Mouse (Mus musculus) stomach, embryonic 16.5 days (tissue): ENCODE measurements around the gene Zdhhc7. TPM values are rescaled to one million over a fixed set of nuclear protein-coding genes. Genes with fewer than 3 reads are reported as not detected.

ENCODE experiments used
- ATAC-seq: fragments of 200-750 bp; cut with Nextera tagmentation; 2 replicates; pipeline ENCODE4 v1.8.0; 2017; ENCODE audit warnings: moderate number of reproducible peaks, moderate TSS enrichment; ENCODE audit not compliant: insufficient read depth, low FRiP score
- H3K27ac ChIP-seq: fragments of 300-500 bp; sonication (generic); 2 replicates; pipeline ENCODE4 v1.5.1; 2014; ENCODE audit warnings: low read length
- H3K27me3 ChIP-seq: fragments of 300-500 bp; sonication (generic); 2 replicates; pipeline ENCODE4 v1.6.1; 2014; ENCODE audit warnings: low read length, control low read depth, mixed read lengths; ENCODE audit not compliant: control insufficient read depth, insufficient read depth
- H3K36me3 ChIP-seq: fragments of 300-500 bp; sonication (generic); 2 replicates; pipeline ENCODE4 v1.6.1; 2014; ENCODE audit warnings: low read length; ENCODE audit not compliant: control insufficient read depth, insufficient read depth
- H3K4me1 ChIP-seq: fragments of 300-500 bp; sonication (generic); 2 replicates; pipeline ENCODE4 v1.6.1; 2014; ENCODE audit warnings: low read length, control low read depth, mixed read lengths; ENCODE audit not compliant: control insufficient read depth, insufficient read depth
- H3K4me2 ChIP-seq: fragments of 300-500 bp; sonication (generic); 2 replicates; pipeline ENCODE4 v1.6.1; 2014; ENCODE audit warnings: low read depth, low read length, mixed read lengths
- H3K4me3 ChIP-seq: fragments of 300-500 bp; sonication (generic); replicated peaks from 2 replicates; pipeline ENCODE4 v1.5.1; 2014; ENCODE audit warnings: mild to moderate bottlenecking, low read length
- H3K9ac ChIP-seq: fragments of 300-500 bp; sonication (generic); 2 replicates; pipeline ENCODE4 v1.6.1; 2014; ENCODE audit warnings: low read length
- H3K9me3 ChIP-seq: fragments of 300-500 bp; sonication (generic); replicated peaks from 2 replicates; pipeline ENCODE4 v1.6.1; 2016; ENCODE audit warnings: low read length, control low read depth; ENCODE audit not compliant: control insufficient read depth
- WGBS: fragments of 180-500 bp; shearing (Covaris S2); extraction: QIAGEN DNeasy Blood & Tissue Kit; methylation state at CpG from one replicate; pipeline ENCODE4 v1.1.7; 2014; 5-methylcytosine and 5-hydroxymethylcytosine counted together
- polyA plus RNA-seq: library from polyadenylated mRNA; unstranded; fragments of >200 nt; fragmentation: Nextera tagmentation; extraction: Ambion mirVana; gene quantifications from 2 replicates; pipeline ENCODE4 v1.2.1, GENCODE M21; 2015

Gene Zdhhc7
- polyA plus RNA-seq, 1 experiment from 2014 or later = 31.1 TPM

DNA sequence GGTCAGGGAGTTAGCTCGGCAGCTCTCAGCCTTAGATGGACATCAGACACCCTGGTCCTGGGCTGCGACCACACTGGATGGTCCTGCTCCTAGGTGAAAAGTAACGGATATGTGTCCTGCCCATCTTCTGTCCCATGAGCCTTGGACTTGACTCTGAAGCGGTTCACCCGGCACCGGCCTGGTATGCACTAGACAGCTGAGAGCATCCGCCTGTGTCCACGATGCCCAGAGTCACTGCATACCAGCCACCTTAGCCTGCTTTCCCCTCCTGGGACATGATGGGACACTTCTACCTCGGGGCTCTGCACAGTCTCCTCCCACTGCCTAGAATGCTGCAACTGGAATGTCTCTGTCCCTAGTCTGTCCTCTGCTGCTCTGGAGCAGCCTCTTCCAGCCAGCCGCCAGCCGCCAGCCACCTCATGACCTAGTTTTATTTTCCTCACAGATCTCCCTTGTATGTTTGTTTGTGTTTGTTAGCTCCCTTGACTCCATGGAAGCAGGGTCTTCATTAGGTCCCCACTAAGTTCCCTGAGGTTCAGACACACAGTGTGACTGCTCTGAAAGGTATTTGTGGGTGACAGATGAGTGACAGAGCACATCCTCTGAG is 61.9 kb downstream of the Zdhhc7 start:
- no peak for ATAC-seq

DNA sequence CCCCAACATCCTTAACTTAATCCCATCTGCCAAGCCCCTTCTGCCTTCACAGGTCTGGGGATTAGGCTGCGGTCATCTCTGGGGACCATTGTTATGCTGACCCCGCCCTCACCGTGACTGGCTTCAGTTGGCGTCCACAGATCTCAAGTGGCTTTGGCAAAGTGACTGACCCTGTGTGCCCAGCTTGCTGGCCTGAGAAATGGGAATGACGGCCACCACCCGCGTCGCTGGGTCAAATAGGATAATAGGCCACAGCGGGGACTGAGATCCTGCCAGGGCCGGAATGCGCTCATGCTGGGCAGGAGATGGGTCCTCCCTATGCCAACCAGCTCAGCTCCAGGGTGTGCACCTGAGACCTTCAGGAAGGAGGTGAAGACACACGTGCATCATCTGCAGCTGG is 62.5 kb downstream of the Zdhhc7 start:
- H3K4me2 ChIP-seq = no peak overlapping the region
- no peaks in the 10 kb centered on the region for H3K36me3 ChIP-seq
- 91% methylated on average over 12 of the region's 12 CpGs for WGBS
- no peaks in the 10 kb centered on the region for H3K9me3 ChIP-seq
- H3K27ac ChIP-seq = no peak overlapping the region
- H3K27me3 ChIP-seq = no peaks in the 10 kb centered on the region
- H3K4me1 ChIP-seq = peaks cover 12% of the 10 kb centered on the region; the same call in 1 of the 2 replicates
- ATAC-seq = no peak
- H3K4me3 ChIP-seq = no peak overlapping the region
- H3K9ac ChIP-seq = no peak overlapping the region

More for the DNA sequence above, 61.9 kb downstream of the Zdhhc7 start:
- Histone ChIP-seq H3K36me3 (no peaks in the 10 kb centered on the region), H3K27me3 (no peaks in the 10 kb centered on the region), H3K4me1 (peaks cover 10% of the 10 kb centered on the region; the same call in 1 of the 2 replicates), H3K4me3 (no peak overlapping the region), H3K9ac (no peak overlapping the region), H3K27ac (no peak overlapping the region), H3K4me2 (no peak overlapping the region), H3K9me3 (no peaks in the 10 kb centered on the region)
- WGBS = 77% methylated on average over 11 of the region's 11 CpGs

DNA sequence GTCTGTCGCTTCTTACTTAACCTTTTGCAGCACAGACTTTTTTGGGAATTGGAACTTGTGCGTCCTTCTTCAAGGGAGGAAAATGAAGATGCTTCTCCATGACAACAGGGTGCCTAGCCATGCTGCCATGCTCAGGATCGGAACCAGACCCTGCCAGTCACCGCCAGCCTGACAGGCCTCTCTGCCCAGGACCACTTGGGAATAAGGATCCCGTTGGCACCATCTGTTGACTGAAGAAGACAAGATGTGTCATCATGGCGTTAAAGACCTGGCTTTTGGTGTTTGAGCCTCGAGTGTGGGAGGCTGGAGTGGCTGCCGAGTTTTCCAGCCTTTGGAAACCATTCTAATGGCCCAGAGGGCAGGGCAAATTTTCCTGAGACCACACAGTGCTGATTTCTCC is 63.7 kb downstream of the Zdhhc7 start:
- Histone ChIP-seq H3K9ac (no peak overlapping the region), H3K27ac (no peak overlapping the region), H3K27me3 (no peaks in the 10 kb centered on the region), H3K36me3 (no peaks in the 10 kb centered on the region), H3K4me1 (peaks cover 12% of the 10 kb centered on the region; the same call in 1 of the 2 replicates), H3K4me3 (no peak overlapping the region), H3K9me3 (no peaks in the 10 kb centered on the region), H3K4me2 (no peak overlapping the region)
- ATAC-seq = no peak
- 83% methylated on average over 8 of the region's 8 CpGs for WGBS

DNA sequence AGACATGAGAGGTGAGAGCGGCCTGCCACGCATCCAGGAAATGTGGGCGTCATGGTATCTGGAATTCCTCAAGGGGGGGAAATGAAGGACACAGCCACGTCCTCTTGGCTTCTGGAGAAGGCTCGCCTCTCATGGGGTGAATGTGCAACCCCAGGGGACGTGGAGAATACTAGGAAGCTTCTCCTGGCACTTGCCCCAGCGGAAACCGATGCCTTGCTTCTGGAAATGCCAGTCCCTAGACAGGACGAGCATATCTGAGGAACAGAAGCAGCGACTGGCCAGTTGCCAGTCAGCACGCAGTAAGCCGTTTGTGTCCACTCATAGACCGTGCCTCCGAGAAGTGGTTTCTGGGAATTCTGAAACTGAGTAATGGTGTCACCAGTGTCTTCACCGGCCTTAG is 64.1 kb downstream of the Zdhhc7 start:
- Histone ChIP-seq H3K27me3 (no peaks in the 10 kb centered on the region), H3K27ac (no peak overlapping the region), H3K9me3 (no peaks in the 10 kb centered on the region), H3K9ac (no peak overlapping the region; the same call in 1 of the 2 replicates), H3K4me1 (peaks cover 12% of the 10 kb centered on the region; the same call in 1 of the 2 replicates), H3K4me3 (no peak overlapping the region), H3K36me3 (no peaks in the 10 kb centered on the region), H3K4me2 (no peak overlapping the region)
- WGBS = 72% methylated on average over 15 of the region's 15 CpGs
- no peak for ATAC-seq

DNA sequence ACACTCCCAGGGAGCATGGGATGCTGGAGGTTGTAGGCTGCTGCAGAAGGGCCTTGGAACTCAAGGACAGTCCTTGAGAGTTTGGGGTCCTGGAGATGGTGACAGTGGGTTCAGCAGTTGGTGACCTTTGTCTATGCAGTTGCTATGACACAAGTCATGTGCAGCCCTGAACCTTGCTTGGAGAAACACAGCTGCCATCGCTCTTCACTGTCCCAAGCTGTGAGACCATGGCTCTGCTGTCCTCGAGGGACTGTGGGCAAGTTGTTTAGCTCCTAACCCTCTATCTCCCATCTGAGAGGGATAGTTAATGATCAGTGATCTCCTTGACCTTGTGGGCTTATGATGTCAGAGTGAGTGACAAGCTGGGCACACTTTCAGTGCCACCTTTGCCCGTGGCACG is 64.7 kb downstream of the Zdhhc7 start:
- 73% methylated on average over 4 of the region's 4 CpGs for WGBS

DNA sequence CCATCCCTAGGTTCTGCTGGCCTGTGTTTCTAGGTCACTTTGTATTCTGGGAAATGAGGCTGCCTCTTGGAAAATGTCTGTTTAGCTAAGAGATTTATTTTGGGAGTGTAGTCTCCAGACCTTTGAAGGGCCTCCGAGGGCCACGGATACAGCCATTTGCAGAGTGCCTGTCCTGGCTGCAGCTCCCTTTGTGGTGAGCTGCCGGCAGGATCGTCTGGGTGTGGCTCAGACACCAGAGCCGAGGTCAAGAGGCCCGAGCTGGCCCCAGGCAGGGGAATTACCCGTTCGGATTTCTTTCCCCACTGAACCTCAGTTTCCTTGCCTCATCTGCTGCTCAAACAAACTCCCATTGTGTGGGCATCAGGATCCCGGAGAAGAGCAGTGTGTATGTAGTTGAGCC is 65.2 kb downstream of the Zdhhc7 start:
- peaks cover 12% of the 10 kb centered on the region; the same call in 1 of the 2 replicates for H3K4me1 ChIP-seq
- H3K27me3 ChIP-seq = no peaks in the 10 kb centered on the region
- H3K4me2 ChIP-seq = no peak overlapping the region
- no peaks in the 10 kb centered on the region for H3K36me3 ChIP-seq
- no peak overlapping the region for H3K9ac ChIP-seq
- ATAC-seq = no peak
- H3K4me3 ChIP-seq = no peak overlapping the region
- 16% methylated on average over 9 of the region's 9 CpGs for WGBS
- no peaks in the 10 kb centered on the region for H3K9me3 ChIP-seq
- no peak overlapping the region for H3K27ac ChIP-seq

More for the DNA sequence above, 64.7 kb downstream of the Zdhhc7 start:
- Histone ChIP-seq H3K9ac (no peak overlapping the region), H3K4me3 (no peak overlapping the region), H3K9me3 (no peaks in the 10 kb centered on the region), H3K36me3 (no peaks in the 10 kb centered on the region), H3K4me1 (peaks cover 12% of the 10 kb centered on the region; the same call in 1 of the 2 replicates), H3K27me3 (no peaks in the 10 kb centered on the region), H3K4me2 (no peak overlapping the region), H3K27ac (no peak overlapping the region)
- ATAC-seq = no peak

DNA sequence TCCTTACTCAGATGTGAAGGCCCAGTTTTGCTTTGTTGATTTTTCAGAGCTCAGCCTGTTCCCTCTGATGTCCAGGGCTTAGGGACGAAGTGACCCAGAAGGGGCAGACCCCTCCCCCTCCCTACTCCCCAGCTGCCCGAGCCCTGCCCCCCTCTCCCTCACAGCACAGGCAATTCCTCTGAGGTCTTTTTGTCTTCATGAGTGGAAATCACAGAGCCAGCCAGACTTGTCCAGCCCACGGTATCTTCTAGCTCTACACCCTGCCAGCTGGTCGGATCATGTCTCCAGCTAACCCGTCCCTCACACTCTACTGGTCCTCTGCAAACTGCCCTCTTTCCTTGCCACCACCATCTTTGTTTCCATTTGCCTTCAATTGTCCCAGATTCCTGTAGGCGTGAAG is 66.8 kb downstream of the Zdhhc7 start:
- no peak for ATAC-seq

DNA sequence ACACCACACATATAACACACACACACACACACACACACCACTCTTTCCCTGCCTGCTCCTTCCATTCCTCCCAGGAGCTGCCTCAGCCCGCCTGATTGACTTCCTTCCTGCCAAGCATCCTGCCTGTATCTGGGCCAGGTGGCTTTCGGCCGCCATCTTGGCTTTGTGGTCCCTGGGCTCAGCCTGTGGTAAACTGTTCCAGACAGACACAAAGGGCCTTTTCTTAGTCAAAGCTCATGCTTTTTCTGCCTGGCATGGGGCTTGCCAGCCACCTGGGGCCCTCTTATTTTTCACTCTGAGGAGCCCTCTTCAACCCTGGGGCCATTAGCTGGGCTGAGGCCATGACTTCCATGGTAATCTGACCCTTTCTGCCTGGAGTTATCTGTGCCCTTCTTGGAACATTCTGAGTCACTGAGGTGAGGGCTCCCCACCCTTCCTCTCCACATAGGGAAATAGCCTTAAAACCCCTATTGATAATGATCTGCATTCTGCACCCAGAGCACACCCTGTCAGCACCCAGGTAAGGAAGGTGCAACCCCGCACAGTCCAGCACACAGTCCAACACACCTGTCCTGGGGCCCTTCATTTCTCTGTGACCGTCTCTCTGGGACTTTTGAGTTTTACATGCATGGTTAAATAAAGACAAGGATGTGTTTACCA is 68.6 kb downstream of the Zdhhc7 start:
- Histone ChIP-seq H3K9ac (no peak overlapping the region), H3K27ac (no peak overlapping the region), H3K36me3 (no peaks in the 10 kb centered on the region), H3K4me1 (peaks cover 12% of the 10 kb centered on the region; the same call in 1 of the 2 replicates), H3K4me3 (no peak overlapping the region), H3K27me3 (no peaks in the 10 kb centered on the region), H3K4me2 (no peak overlapping the region), H3K9me3 (no peaks in the 10 kb centered on the region)
- ATAC-seq = no peak
- WGBS = 86% methylated on average over 5 of the region's 5 CpGs

More for the DNA sequence above, 66.8 kb downstream of the Zdhhc7 start:
- Histone ChIP-seq H3K27ac (no peak overlapping the region), H3K9me3 (no peaks in the 10 kb centered on the region), H3K4me2 (no peak overlapping the region), H3K4me1 (peaks cover 12% of the 10 kb centered on the region; the same call in 1 of the 2 replicates), H3K9ac (no peak overlapping the region), H3K36me3 (no peaks in the 10 kb centered on the region), H3K4me3 (no peak overlapping the region), H3K27me3 (no peaks in the 10 kb centered on the region)
- WGBS = 58% methylated on average over 6 of the region's 6 CpGs
